Mouse (Mus musculus) stomach, postnatal 0 days (tissue): ENCODE data around the gene Stox2. TPM values are rescaled to one million over a fixed set of nuclear protein-coding genes. Genes with fewer than 3 reads are reported as not detected.

Experiments
- ATAC-seq: fragments of 200-750 bp; cut with Nextera tagmentation; 2 replicates; pipeline ENCODE4 v1.8.0; 2017; ENCODE audit not compliant: low FRiP score, low TSS enrichment
- DNase-seq: peaks from one replicate; pipeline ENCODE4 v3.0.0-alpha.2; 2016; ENCODE audit warnings: low spot score
- H3K27ac ChIP-seq: fragments of 300-500 bp; sonication (generic); replicated peaks from 2 replicates; pipeline ENCODE4 v1.5.1; 2014; ENCODE audit warnings: mild to moderate bottlenecking, control low read depth
- H3K27me3 ChIP-seq: fragments of 300-500 bp; sonication (generic); 2 replicates; pipeline ENCODE4 v1.6.1; 2014; ENCODE audit warnings: low read length; ENCODE audit not compliant: control insufficient read depth, insufficient read depth
- H3K36me3 ChIP-seq: fragments of 300-500 bp; sonication (generic); 2 replicates; pipeline ENCODE4 v1.6.1; 2014; ENCODE audit warnings: low read length, mixed read lengths; ENCODE audit not compliant: control insufficient read depth, insufficient read depth
- H3K4me1 ChIP-seq: fragments of 300-500 bp; sonication (generic); replicated peaks from 2 replicates; pipeline ENCODE4 v1.6.1; 2014; ENCODE audit warnings: antibody characterized with exemption; ENCODE audit not compliant: control insufficient read depth, insufficient read depth
- H3K4me2 ChIP-seq: fragments of 300-500 bp; sonication (generic); replicated peaks from 2 replicates; pipeline ENCODE4 v1.6.1; 2014; ENCODE audit warnings: low read depth, mild to moderate bottlenecking, control low read depth, moderate library complexity
- H3K4me3 ChIP-seq: fragments of 300-500 bp; sonication (generic); 2 replicates; pipeline ENCODE4 v1.5.1; 2014; ENCODE audit warnings: low read depth, low read length, control low read depth
- H3K9ac ChIP-seq: fragments of 300-500 bp; sonication (generic); 2 replicates; pipeline ENCODE4 v1.6.1; 2014; ENCODE audit warnings: mild to moderate bottlenecking, low read length, control low read depth, mixed read lengths
- H3K9me3 ChIP-seq: fragments of 300-500 bp; sonication (generic); 2 replicates; pipeline ENCODE4 v1.6.1; 2016; ENCODE audit warnings: low read length; ENCODE audit not compliant: control insufficient read depth
- CTCF ChIP-seq: IDR thresholded peaks from 2 replicates; pipeline ENCODE4 v1.5.1; 2016; ENCODE audit warnings: antibody characterized with exemption, low read depth, mild to moderate bottlenecking, moderate library complexity
- EP300 ChIP-seq: optimal IDR thresholded peaks from 2 replicates; pipeline ENCODE3; 2016; ENCODE audit warnings: antibody characterized with exemption
- WGBS: fragments of 180-500 bp; shearing (Covaris S2); extraction: QIAGEN DNeasy Blood & Tissue Kit; methylation state at CpG from one replicate; pipeline ENCODE4 v1.1.7; 2014; 5-methylcytosine and 5-hydroxymethylcytosine counted together
- polyA plus RNA-seq: library from polyadenylated mRNA; unstranded; fragments of >200 nt; fragmentation: Nextera tagmentation; extraction: Ambion mirVana; gene quantifications from 2 replicates; pipeline ENCODE4 v1.2.1, GENCODE M21; 2015

Gene Stox2
- polyA plus RNA-seq, 1 experiment from 2014 or later, result 5.7 TPM

GRCm38 (mm10) chr8:47326348-47326747 lies 119.8 kb downstream of the Stox2 start:
- TF ChIP-seq EP300, result no peak
- no peak for TF ChIP-seq CTCF
- no peaks in the 10 kb centered on the region for H3K4me1 ChIP-seq
- no peak for ATAC-seq
- H3K27ac ChIP-seq, result no peak overlapping the region
- H3K27me3 ChIP-seq, result no peaks in the 10 kb centered on the region
- H3K4me3 ChIP-seq, result no peak overlapping the region
- H3K9ac ChIP-seq, result no peak overlapping the region
- H3K36me3 ChIP-seq, result no peaks in the 10 kb centered on the region
- DNase-seq, result no peak
- H3K9me3 ChIP-seq, result no peaks in the 10 kb centered on the region
- H3K4me2 ChIP-seq, result no peak overlapping the region
- WGBS, result 83% methylated on average over 8 of the region's 8 CpGs

GRCm38 (mm10) chr8:47324117-47324820 lies 121.9 kb downstream of the Stox2 start:
- WGBS, result 44% methylated on average over 16 of the region's 16 CpGs
- DNase-seq, result no peak

GRCm38 (mm10) chr8:47321282-47321681 lies 124.9 kb downstream of the Stox2 start:
- Histone ChIP-seq H3K4me1 (no peaks in the 10 kb centered on the region), H3K9ac (no peak overlapping the region), H3K9me3 (no peaks in the 10 kb centered on the region), H3K36me3 (no peaks in the 10 kb centered on the region), H3K4me2 (no peak overlapping the region), H3K27ac (no peak overlapping the region), H3K4me3 (no peak overlapping the region), H3K27me3 (no peaks in the 10 kb centered on the region)
- no peak for TF ChIP-seq EP300
- TF ChIP-seq CTCF, result no peak
- 55% methylated on average over 5 of the region's 5 CpGs for WGBS
- DNase-seq, result no peak
- no peak for ATAC-seq

More at GRCm38 (mm10) chr8:47324117-47324820, 121.9 kb downstream of the Stox2 start:
- no peak overlapping the region for H3K27ac ChIP-seq
- no peaks in the 10 kb centered on the region for H3K27me3 ChIP-seq
- no peaks in the 10 kb centered on the region for H3K36me3 ChIP-seq
- H3K4me3 ChIP-seq, result no peak overlapping the region
- TF ChIP-seq EP300, result no peak
- TF ChIP-seq CTCF, result no peak
- no peak overlapping the region for H3K9ac ChIP-seq
- no peaks in the 10 kb centered on the region for H3K4me1 ChIP-seq
- ATAC-seq, result peak; percentile 42
- H3K4me2 ChIP-seq, result no peak overlapping the region
- no peaks in the 10 kb centered on the region for H3K9me3 ChIP-seq

- ATAC-seq (no peak), DNase-seq (no peak)
- H3K4me2 ChIP-seq, result no peak overlapping the region
- no peak for TF ChIP-seq EP300
- TF ChIP-seq CTCF, result no peak
- no peaks in the 10 kb centered on the region for H3K36me3 ChIP-seq
- no peaks in the 10 kb centered on the region for H3K9me3 ChIP-seq
- no peaks in the 10 kb centered on the region for H3K27me3 ChIP-seq
- 55% methylated on average over 2 of the region's 2 CpGs for WGBS
- no peak overlapping the region for H3K4me3 ChIP-seq
- H3K4me1 ChIP-seq, result no peaks in the 10 kb centered on the region
- no peak overlapping the region for H3K27ac ChIP-seq
- H3K9ac ChIP-seq, result no peak overlapping the region
Measured at GRCm38 (mm10) chr8:47320707-47321106, 125.5 kb downstream of the Stox2 start.

GRCm38 (mm10) chr8:47318468-47318867 lies 127.7 kb downstream of the Stox2 start:
- no peak overlapping the region for H3K9ac ChIP-seq
- no peaks in the 10 kb centered on the region for H3K27me3 ChIP-seq
- no peak overlapping the region for H3K27ac ChIP-seq
- H3K4me1 ChIP-seq, result no peaks in the 10 kb centered on the region
- ATAC-seq, result no peak
- no peak overlapping the region for H3K4me2 ChIP-seq
- WGBS, result 94% methylated on average over 3 of the region's 3 CpGs
- no peak for DNase-seq
- TF ChIP-seq EP300 (no peak), CTCF (no peak)
- no peaks in the 10 kb centered on the region for H3K9me3 ChIP-seq
- no peaks in the 10 kb centered on the region for H3K36me3 ChIP-seq
- H3K4me3 ChIP-seq, result no peak overlapping the region

GRCm38 (mm10) chr8:47308176-47308575 lies 138.0 kb downstream of the Stox2 start:
- WGBS, result 85% methylated on average over 6 of the region's 6 CpGs
- H3K4me3 ChIP-seq, result no peak overlapping the region
- no peak for ATAC-seq
- no peaks in the 10 kb centered on the region for H3K36me3 ChIP-seq
- H3K4me2 ChIP-seq, result no peak overlapping the region
- no peaks in the 10 kb centered on the region for H3K4me1 ChIP-seq
- DNase-seq, result no peak
- TF ChIP-seq CTCF (no peak), EP300 (no peak)
- no peaks in the 10 kb centered on the region for H3K27me3 ChIP-seq
- no peak overlapping the region for H3K27ac ChIP-seq
- H3K9me3 ChIP-seq, result no peaks in the 10 kb centered on the region
- H3K9ac ChIP-seq, result no peak overlapping the region
